Mouse (Mus musculus) limb, embryonic 10.5 days (tissue): ENCODE results near the gene Ptgs1. TPM values are rescaled to one million over a fixed set of nuclear protein-coding genes. Genes with fewer than 3 reads are reported as not detected.

Experiments used
- DNase-seq: peaks from one replicate; pipeline ENCODE4 v3.0.0-alpha.2; 2017; ENCODE audit warnings: low spot score
- H3K27ac ChIP-seq: fragments of 300-500 bp; sonication (generic); 2 replicates; pipeline ENCODE4 v1.5.1; 2016; ENCODE audit warnings: mild to moderate bottlenecking
- H3K27me3 ChIP-seq: fragments of 300-500 bp; sonication (generic); 2 replicates; pipeline ENCODE4 v1.6.1; 2016; ENCODE audit warnings: low read depth, mild to moderate bottlenecking; ENCODE audit not compliant: poor library complexity, severe bottlenecking
- H3K36me3 ChIP-seq: fragments of 300-500 bp; sonication (generic); 2 replicates; pipeline ENCODE4 v1.6.1; 2016; ENCODE audit warnings: mild to moderate bottlenecking, moderate library complexity
- H3K4me1 ChIP-seq: fragments of 300-500 bp; sonication (generic); 2 replicates; pipeline ENCODE4 v1.6.1; 2016
- H3K4me3 ChIP-seq: fragments of 300-500 bp; sonication (generic); 2 replicates; pipeline ENCODE4 v1.5.1; 2016; ENCODE audit warnings: mild to moderate bottlenecking, moderate library complexity
- H3K9me3 ChIP-seq: fragments of 300-500 bp; sonication (generic); replicated peaks from 2 replicates; pipeline ENCODE4 v1.6.1; 2016; ENCODE audit warnings: mild to moderate bottlenecking
- WGBS: fragments of 180-500 bp; shearing (Covaris S2); methylation state at CpG from one replicate; pipeline ENCODE4 v1.1.7; 2016; 5-methylcytosine and 5-hydroxymethylcytosine counted together
- polyA plus RNA-seq: library from polyadenylated mRNA; unstranded; fragments of >200 nt; fragmentation: Nextera tagmentation; extraction: Ambion mirVana; gene quantifications from 2 replicates; pipeline ENCODE4 v1.2.1, GENCODE M21; 2016

Ptgs1 gene
- polyA plus RNA-seq, 1 experiment from 2014 or later = 3.3 TPM

DNA sequence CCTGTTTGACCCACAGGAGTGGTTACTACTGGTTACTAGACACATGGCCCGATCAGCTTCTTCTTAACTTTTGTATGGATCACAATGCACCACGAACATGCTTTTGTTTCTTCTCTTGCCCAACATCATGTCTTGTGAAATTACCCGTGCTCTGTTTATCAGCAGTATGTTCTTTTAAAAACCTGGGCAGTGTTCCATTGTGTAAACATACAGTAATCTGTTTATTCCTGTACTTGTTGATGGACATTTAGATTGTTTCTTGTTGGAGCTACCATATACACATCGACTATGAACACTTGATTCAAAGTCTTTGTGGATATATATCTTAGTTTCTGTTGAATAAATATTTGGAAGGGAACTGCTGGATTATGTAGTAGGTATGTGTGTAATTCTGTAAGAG is 31.8 kb downstream of the Ptgs1 start:
- no peak overlapping the region for H3K4me3 ChIP-seq
- H3K36me3 ChIP-seq = no peaks in the 10 kb centered on the region
- H3K4me1 ChIP-seq = no peaks in the 10 kb centered on the region
- DNase-seq = no peak
- no peaks in the 10 kb centered on the region for H3K27me3 ChIP-seq
- H3K27ac ChIP-seq = no peak overlapping the region
- WGBS = 83% methylated on average over 4 of the region's 4 CpGs
- H3K9me3 ChIP-seq = no peaks in the 10 kb centered on the region

GRCm38 (mm10) chr2:36269458-36269857 is 39.2 kb downstream of the Ptgs1 start:
- WGBS = 84% methylated on average over 3 of the region's 3 CpGs
- no peaks in the 10 kb centered on the region for H3K27me3 ChIP-seq
- no peak for DNase-seq
- no peaks in the 10 kb centered on the region for H3K4me1 ChIP-seq
- no peak overlapping the region for H3K4me3 ChIP-seq
- H3K27ac ChIP-seq = no peak overlapping the region
- H3K36me3 ChIP-seq = no peaks in the 10 kb centered on the region
- H3K9me3 ChIP-seq = no peaks in the 10 kb centered on the region

DNA sequence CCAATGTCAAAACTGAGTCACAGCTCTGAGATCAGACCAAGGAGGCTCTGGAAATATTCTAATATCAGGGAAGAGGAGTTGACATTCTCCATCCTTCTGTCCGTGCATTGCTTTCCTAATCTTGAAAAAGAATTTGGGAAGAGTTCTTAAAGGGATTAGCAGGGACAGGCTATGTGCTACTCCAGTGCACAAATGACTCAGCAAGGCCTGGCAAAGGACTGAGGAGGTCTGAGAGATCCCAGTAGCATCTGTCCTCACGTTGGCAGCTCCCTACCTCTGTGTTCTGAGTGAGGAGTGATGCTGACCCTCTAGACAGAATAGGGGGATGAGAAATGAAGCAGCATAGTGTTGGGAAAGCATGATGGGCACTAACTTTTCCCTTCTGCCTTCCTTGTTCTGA is 40.0 kb downstream of the Ptgs1 start:
- Histone ChIP-seq H3K9me3 (no peaks in the 10 kb centered on the region), H3K4me3 (no peak overlapping the region), H3K27me3 (no peaks in the 10 kb centered on the region), H3K4me1 (no peaks in the 10 kb centered on the region), H3K27ac (no peak overlapping the region), H3K36me3 (no peaks in the 10 kb centered on the region)
- WGBS = 64% methylated on average over 2 of the region's 2 CpGs
- no peak for DNase-seq

DNA sequence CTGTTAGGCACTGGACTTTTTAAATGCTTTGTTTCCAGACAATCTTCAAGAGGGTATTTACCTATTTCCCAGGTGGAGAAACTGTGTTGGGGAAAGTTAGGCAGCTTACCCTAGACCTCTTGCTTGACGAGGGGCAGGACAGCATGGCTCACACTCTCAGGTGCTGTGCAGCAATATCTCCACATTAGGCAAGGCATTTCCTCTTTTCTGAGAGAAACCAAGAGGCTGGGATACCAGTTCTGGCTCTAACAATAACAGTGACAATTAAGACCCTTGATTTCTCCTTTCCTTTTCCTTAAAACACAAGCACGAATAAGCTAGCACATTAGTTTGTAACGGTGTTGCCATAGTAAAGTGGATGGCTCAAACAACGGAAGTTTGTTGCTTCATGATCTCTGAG is 40.9 kb downstream of the Ptgs1 start:
- H3K9me3 ChIP-seq = no peaks in the 10 kb centered on the region
- no peak overlapping the region for H3K4me3 ChIP-seq
- WGBS = 90% methylated on average over 4 of the region's 4 CpGs
- H3K27ac ChIP-seq = no peak overlapping the region
- H3K36me3 ChIP-seq = no peaks in the 10 kb centered on the region
- no peaks in the 10 kb centered on the region for H3K27me3 ChIP-seq
- H3K4me1 ChIP-seq = no peaks in the 10 kb centered on the region
- DNase-seq = no peak

DNA sequence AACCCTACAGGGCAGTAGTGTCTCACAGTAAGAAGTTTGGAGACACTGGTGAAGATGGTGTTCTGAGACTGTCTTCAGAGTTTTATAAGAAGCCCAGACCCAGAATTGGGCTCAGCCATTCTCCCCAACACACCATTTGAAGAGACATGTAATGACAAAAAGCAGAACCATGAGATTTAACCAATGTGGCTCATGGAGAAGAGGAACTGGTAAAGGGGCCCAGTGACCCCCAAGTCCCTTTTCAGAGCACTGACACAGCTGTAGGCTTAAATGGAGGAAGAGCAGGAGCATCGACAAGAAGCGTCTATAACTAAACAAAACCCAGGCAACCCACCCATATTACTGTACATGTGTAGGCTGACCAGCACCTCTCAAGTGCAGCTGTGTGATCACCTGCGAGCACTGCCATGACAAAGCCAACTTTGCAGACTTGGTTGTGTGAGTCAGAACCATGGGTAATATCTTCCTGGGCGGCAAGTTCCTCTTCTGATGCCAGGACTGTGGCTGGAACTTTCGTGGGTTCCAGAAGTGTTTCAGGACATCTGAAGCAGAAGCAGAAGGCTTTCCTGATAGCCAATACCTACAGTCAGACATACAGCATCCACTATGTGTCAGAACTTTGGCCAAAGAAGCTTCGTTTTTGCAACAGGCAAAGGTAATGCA is 42.2 kb downstream of the Ptgs1 start:
- Histone ChIP-seq H3K36me3 (no peaks in the 10 kb centered on the region), H3K27me3 (no peaks in the 10 kb centered on the region), H3K9me3 (no peaks in the 10 kb centered on the region), H3K4me3 (no peak overlapping the region), H3K4me1 (no peaks in the 10 kb centered on the region), H3K27ac (no peak overlapping the region)
- 84% methylated on average over 6 of the region's 6 CpGs for WGBS
- no peak for DNase-seq

DNA sequence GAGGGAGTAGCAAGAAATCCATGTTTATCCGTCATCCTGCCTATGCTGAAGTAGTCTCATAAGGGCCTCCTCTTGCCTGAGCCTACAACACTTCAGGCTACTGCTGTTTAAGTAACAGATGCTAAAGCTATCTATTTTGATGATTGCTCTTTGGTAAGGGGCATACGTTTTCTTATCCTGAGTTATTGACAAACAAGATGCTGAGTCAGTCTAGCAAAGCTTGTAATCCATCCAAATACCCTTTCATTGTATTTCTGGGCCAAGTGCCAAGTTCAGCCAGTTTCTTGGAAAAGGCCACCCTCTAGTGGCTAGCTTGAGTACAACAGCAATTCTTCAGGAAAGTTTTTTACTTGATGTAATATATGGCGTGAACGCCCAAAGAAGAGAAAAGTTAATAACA is 46.2 kb downstream of the Ptgs1 start:
- no peaks in the 10 kb centered on the region for H3K4me1 ChIP-seq
- peak; percentile 43 for DNase-seq
- H3K9me3 ChIP-seq = no peaks in the 10 kb centered on the region
- H3K4me3 ChIP-seq = no peak overlapping the region
- no peaks in the 10 kb centered on the region for H3K36me3 ChIP-seq
- no peak overlapping the region for H3K27ac ChIP-seq
- 43% methylated on average over 4 of the region's 4 CpGs for WGBS
- H3K27me3 ChIP-seq = no peaks in the 10 kb centered on the region

GRCm38 (mm10) chr2:36278760-36279159 is 48.5 kb downstream of the Ptgs1 start:
- WGBS = 71% methylated on average over 3 of the region's 3 CpGs
- Histone ChIP-seq H3K27ac (no peak overlapping the region), H3K9me3 (no peaks in the 10 kb centered on the region), H3K4me1 (no peaks in the 10 kb centered on the region), H3K27me3 (no peaks in the 10 kb centered on the region), H3K4me3 (no peak overlapping the region), H3K36me3 (no peaks in the 10 kb centered on the region)
- DNase-seq = no peak

GRCm38 (mm10) chr2:36281138-36281537 is 50.9 kb downstream of the Ptgs1 start:
- DNase-seq = no peak
- H3K27ac ChIP-seq = no peak overlapping the region
- no peak overlapping the region for H3K4me3 ChIP-seq
- H3K4me1 ChIP-seq = no peaks in the 10 kb centered on the region
- WGBS = 74% methylated on average over 1 of the region's 1 CpGs
- H3K9me3 ChIP-seq = no peaks in the 10 kb centered on the region
- H3K36me3 ChIP-seq = no peaks in the 10 kb centered on the region
- H3K27me3 ChIP-seq = no peaks in the 10 kb centered on the region

- no peaks in the 10 kb centered on the region for H3K4me1 ChIP-seq
- no peaks in the 10 kb centered on the region for H3K27me3 ChIP-seq
- H3K36me3 ChIP-seq = no peaks in the 10 kb centered on the region
- H3K27ac ChIP-seq = no peak overlapping the region
- WGBS = 88% methylated on average over 1 of the region's 1 CpGs
- no peak overlapping the region for H3K4me3 ChIP-seq
- no peak for DNase-seq
- no peaks in the 10 kb centered on the region for H3K9me3 ChIP-seq
These were observed 52.1 kb downstream of the Ptgs1 start for GRCm38 (mm10) chr2:36282301-36282700.

Other genes with a start within 250 kb of the Ptgs1 start
- gene Ndufa8, start 181.0 kb upstream of the Ptgs1 start, polyA plus RNA-seq = 208 and 218 TPM in 2 replicates
- gene Morn5, start 181.0 kb upstream of the Ptgs1 start, polyA plus RNA-seq = 0.35 TPM in 1 of 2 replicates, not detected in the other
- gene Lhx6, start 125.0 kb upstream of the Ptgs1 start, polyA plus RNA-seq = 0.94 and 1.0 TPM in 2 replicates
- 23.0 and 27.1 TPM in 2 replicates for gene Mrrf, start 94.0 kb upstream of the Ptgs1 start, polyA plus RNA-seq
- 74.4 and 85.3 TPM in 2 replicates for gene Rbm18, start 93.7 kb upstream of the Ptgs1 start, polyA plus RNA-seq
- gene Olfr338, start 143.1 kb downstream of the Ptgs1 start, polyA plus RNA-seq = 0.03 TPM in 1 of 2 replicates, not detected in the other
- gene Olfr339, start 188.5 kb downstream of the Ptgs1 start, polyA plus RNA-seq = not detected in 2 replicates
- gene Olfr340, start 222.2 kb downstream of the Ptgs1 start, polyA plus RNA-seq = not detected in 2 replicates